Mouse (Mus musculus) ES-E14 (cell line): ENCODE results near the gene Snx15.

Experiments used
- HCFC1 ChIP-seq: IDR thresholded peaks from 2 replicates; pipeline ENCODE4 v1.6.1; 2012; ENCODE audit warnings: low read length, inconsistent platforms, borderline replicate concordance; ENCODE audit not compliant: insufficient read depth
- MAFK ChIP-seq: IDR thresholded peaks from 2 replicates; pipeline ENCODE4 v1.6.1; 2014; ENCODE audit warnings: mild to moderate bottlenecking, low read depth, low read length, inconsistent platforms; ENCODE audit not compliant: insufficient read depth
- ZC3H11A ChIP-seq: IDR thresholded peaks from 2 replicates; pipeline ENCODE4 v1.6.1; 2012; ENCODE audit warnings: low read depth, mild to moderate bottlenecking, inconsistent platforms, low read length, borderline replicate concordance

GRCm38 (mm10) chr19:6132171-6132827, 4.2 kb upstream of the Snx15 start:
- TF ChIP-seq MAFK (no peak), HCFC1 (no peak), ZC3H11A (no peak)
